Mouse (Mus musculus) brain, embryonic 14.5 days (tissue): ENCODE measurements at regions not wholly inside any gene's neighbourhood (a gene's known extent, or its start where the extent isn't known, plus 50 kb on each side); places are given as distances from the start of the nearest gene placed in this dataset.

Source experiments
- CTCF ChIP-seq: fragments of 200-500 bp; IDR thresholded peaks from 2 replicates; pipeline ENCODE4 v1.5.1; 2012; ENCODE audit warnings: inconsistent platforms, mild to moderate bottlenecking, moderate library complexity, borderline replicate concordance; ENCODE audit not compliant: insufficient read depth, insufficient read length; ENCODE audit errors: extremely low read depth
- POLR2A ChIP-seq: fragments of 200-500 bp; IDR thresholded peaks from 2 replicates; pipeline ENCODE4 v1.6.1; 2012; ENCODE audit warnings: mild to moderate bottlenecking, inconsistent platforms, borderline replicate concordance; ENCODE audit not compliant: poor library complexity, insufficient read depth, insufficient read length, severe bottlenecking; ENCODE audit errors: extremely low read depth

GRCm38 (mm10) chr15:69923833-69924232 lies 3423.1 kb upstream of the Lrrc6 start:
- TF ChIP-seq POLR2A (no peak), CTCF (no peak)
